19 mouse cellular contexts compared by ENCODE assay signal in the genomic region with DNA sequence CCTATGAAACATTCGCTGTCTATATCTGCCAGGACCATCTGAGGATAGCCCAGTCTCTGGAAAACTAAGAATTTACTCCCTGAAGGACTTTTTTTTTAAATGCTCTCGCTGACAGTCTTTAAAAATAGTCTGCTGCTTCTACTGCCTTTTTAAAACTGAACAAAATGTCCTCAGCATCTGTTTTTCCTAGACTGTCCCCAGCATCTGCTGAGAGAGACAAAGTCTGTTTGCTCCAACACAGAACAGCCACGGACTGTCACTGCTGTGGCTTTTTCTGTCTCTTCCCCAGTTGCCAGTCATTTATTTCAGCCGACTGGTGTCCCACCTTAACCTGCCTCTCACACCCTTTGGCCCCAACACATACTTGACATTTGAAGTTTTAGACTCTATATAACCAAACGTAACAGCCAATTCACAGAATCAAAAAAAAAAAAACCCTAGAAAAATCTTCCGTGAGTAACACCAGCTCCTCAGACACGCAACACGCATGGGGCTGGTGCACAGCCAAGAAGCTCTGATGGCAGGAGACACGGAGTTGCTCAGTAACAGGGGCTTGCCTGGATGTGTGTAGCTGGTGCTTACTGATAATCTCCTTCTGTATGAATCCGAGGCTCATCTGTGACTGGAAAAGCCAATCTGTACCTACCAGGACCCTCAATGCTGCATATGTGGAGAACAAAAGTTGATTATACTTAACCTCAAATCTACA.
DNase-seq lines count a peak whose midpoint lies in the region; ATAC-seq and TF ChIP-seq lines count a peak whose summit lies in the region.
"Had no signal": no experiment of that assay in that cellular context is flagged by ENCODE, and none has a peak within 500 bp of the region (broad histone marks: within the 10 kb centered on the region; RNA-seq: fewer than 3 reads in every experiment).

No protein-coding gene starts in this region.

- H3K27ac ChIP-seq in heart, embryonic 11.5 days (ENCODE audit: low read depth, low read length), result no peak overlapping the region
- no peak overlapping the region for H3K27ac ChIP-seq in embryonic facial prominence, embryonic 10.5 days (replicated peaks)
- H3K27ac ChIP-seq: embryonic facial prominence, embryonic 15.5 days; forebrain, embryonic 15.5 days; heart, embryonic 15.5 days; hindbrain, embryonic 14.5 days; neural tube, embryonic 12.5 days had no signal

- 83% methylated on average over 10 of the region's 10 CpGs for WGBS in heart, embryonic 11.5 days (ENCODE audit: insufficient replicate concordance)
- 90% methylated on average over 10 of the region's 10 CpGs for WGBS in embryonic facial prominence, embryonic 10.5 days

- no peaks in the 10 kb centered on the region for H3K27me3 ChIP-seq in heart, embryonic 11.5 days (ENCODE audit: control insufficient read depth, insufficient read depth, low read length)
- H3K27me3 ChIP-seq in embryonic facial prominence, embryonic 10.5 days (replicated peaks; ENCODE audit: low read depth, poor library complexity, severe bottlenecking), result no peaks in the 10 kb centered on the region
- H3K27me3 ChIP-seq: embryonic facial prominence, embryonic 15.5 days; forebrain, embryonic 15.5 days; heart, embryonic 15.5 days; neural tube, embryonic 12.5 days had no signal

- H3K4me3 ChIP-seq in heart, embryonic 11.5 days (ENCODE audit: low read depth, low read length), result no peak overlapping the region
- no peak overlapping the region for H3K4me3 ChIP-seq in embryonic facial prominence, embryonic 10.5 days
- H3K4me3 ChIP-seq: embryonic facial prominence, embryonic 15.5 days; forebrain, embryonic 15.5 days; heart, embryonic 15.5 days; neural tube, embryonic 12.5 days had no signal

- H3K36me3 ChIP-seq in heart, embryonic 11.5 days (ENCODE audit: control insufficient read depth, insufficient read depth, low read length), result no peaks in the 10 kb centered on the region
- H3K36me3 ChIP-seq in embryonic facial prominence, embryonic 10.5 days (replicated peaks), result no peaks in the 10 kb centered on the region
- H3K36me3 ChIP-seq: embryonic facial prominence, embryonic 15.5 days; forebrain, embryonic 15.5 days; heart, embryonic 15.5 days; neural tube, embryonic 12.5 days had no signal

- H3K9me3 ChIP-seq in heart, embryonic 11.5 days (replicated peaks; ENCODE audit: control insufficient read depth, low read length), result no peaks in the 10 kb centered on the region
- H3K9me3 ChIP-seq in embryonic facial prominence, embryonic 10.5 days, result no peaks in the 10 kb centered on the region
- H3K9me3 ChIP-seq: embryonic facial prominence, embryonic 15.5 days; forebrain, embryonic 15.5 days; G1E; heart, embryonic 15.5 days; neural tube, embryonic 12.5 days had no signal

- no peak overlapping the region for H3K4me2 ChIP-seq in heart, embryonic 11.5 days
- H3K4me2 ChIP-seq: embryonic facial prominence, embryonic 15.5 days; forebrain, embryonic 15.5 days; heart, embryonic 15.5 days; hindbrain, embryonic 14.5 days; lung, embryonic 14.5 days; neural tube, embryonic 12.5 days had no signal

- DNase-seq in brain, embryonic 14.5 days (ENCODE audit: low read depth), result peak; percentile 41
- peak; percentile 30 to 48 for DNase-seq in frontal cortex, postnatal 36 days (ENCODE audit: low spot score in 2 of 2)
- peak; percentile 18 to 26 for DNase-seq in layer of hippocampus, postnatal 36 days
- DNase-seq in right cerebral cortex, adult 2 months (ENCODE audit: low spot score in 2 of 2), result peak; percentile 28 to 34
- DNase-seq in spleen, postnatal 4 days (ENCODE audit: low spot score in 2 of 2), result no peak
- no peak for DNase-seq in embryonic facial prominence, embryonic 10.5 days (ENCODE audit: low spot score)
- DNase-seq: adrenal gland, postnatal 25 days; kidney, adult 11 months; kidney, postnatal 36 days; liver; lung, embryonic 14.5 days had no signal

- ATAC-seq in granulocyte monocyte progenitor cell, adult 5-6 weeks (replicated peaks; ENCODE audit: poor library complexity, severe bottlenecking), result no peak
- ATAC-seq in heart, embryonic 11.5 days (replicated peaks; ENCODE audit: insufficient number of reproducible peaks, low FRiP score, low TSS enrichment), result no peak
- ATAC-seq: forebrain, embryonic 15.5 days had no signal

- 0 out of 2 replicates have a peak, but pooled peaks cover 3% of the 10 kb centered on the region for H3K4me1 ChIP-seq in heart, embryonic 11.5 days (ENCODE audit: control insufficient read depth, insufficient read depth, low read length)
- no peaks in the 10 kb centered on the region for H3K4me1 ChIP-seq in embryonic facial prominence, embryonic 10.5 days
- H3K4me1 ChIP-seq: embryonic facial prominence, embryonic 15.5 days; forebrain, embryonic 15.5 days; heart, embryonic 15.5 days; neural tube, embryonic 12.5 days had no signal

- H3K9ac ChIP-seq in heart, embryonic 11.5 days (ENCODE audit: low read depth, low read length), result no peak overlapping the region
- H3K9ac ChIP-seq: embryonic facial prominence, embryonic 15.5 days; forebrain, embryonic 15.5 days; heart, embryonic 15.5 days; hindbrain, embryonic 14.5 days; lung, embryonic 14.5 days; neural tube, embryonic 12.5 days had no signal

- no peak for TF ChIP-seq POLR2A in brain, embryonic 14.5 days (IDR thresholded peaks at IDR 0.05; ENCODE audit: borderline replicate concordance, extremely low read depth, insufficient read depth, insufficient read length, poor library complexity, severe bottlenecking)

- TF ChIP-seq CTCF in brain, embryonic 14.5 days (IDR thresholded peaks at IDR 0.05; ENCODE audit: borderline replicate concordance, extremely low read depth, insufficient read depth, insufficient read length), result no peak

Comparison
In these comparisons a context has a peak if more than half of its experiments do, and no peak if none do; other contexts are left out.
1. DNase-seq: peak in brain, embryonic 14.5 days (single experiment), frontal cortex, postnatal 36 days (2 of 2), layer of hippocampus, postnatal 36 days (2 of 2) and right cerebral cortex, adult 2 months (2 of 2); none in spleen, postnatal 4 days (0 of 2) and embryonic facial prominence, embryonic 10.5 days (single experiment).